Comparison of ENCODE assay signal across 26 mouse cellular contexts in the genomic region with DNA sequence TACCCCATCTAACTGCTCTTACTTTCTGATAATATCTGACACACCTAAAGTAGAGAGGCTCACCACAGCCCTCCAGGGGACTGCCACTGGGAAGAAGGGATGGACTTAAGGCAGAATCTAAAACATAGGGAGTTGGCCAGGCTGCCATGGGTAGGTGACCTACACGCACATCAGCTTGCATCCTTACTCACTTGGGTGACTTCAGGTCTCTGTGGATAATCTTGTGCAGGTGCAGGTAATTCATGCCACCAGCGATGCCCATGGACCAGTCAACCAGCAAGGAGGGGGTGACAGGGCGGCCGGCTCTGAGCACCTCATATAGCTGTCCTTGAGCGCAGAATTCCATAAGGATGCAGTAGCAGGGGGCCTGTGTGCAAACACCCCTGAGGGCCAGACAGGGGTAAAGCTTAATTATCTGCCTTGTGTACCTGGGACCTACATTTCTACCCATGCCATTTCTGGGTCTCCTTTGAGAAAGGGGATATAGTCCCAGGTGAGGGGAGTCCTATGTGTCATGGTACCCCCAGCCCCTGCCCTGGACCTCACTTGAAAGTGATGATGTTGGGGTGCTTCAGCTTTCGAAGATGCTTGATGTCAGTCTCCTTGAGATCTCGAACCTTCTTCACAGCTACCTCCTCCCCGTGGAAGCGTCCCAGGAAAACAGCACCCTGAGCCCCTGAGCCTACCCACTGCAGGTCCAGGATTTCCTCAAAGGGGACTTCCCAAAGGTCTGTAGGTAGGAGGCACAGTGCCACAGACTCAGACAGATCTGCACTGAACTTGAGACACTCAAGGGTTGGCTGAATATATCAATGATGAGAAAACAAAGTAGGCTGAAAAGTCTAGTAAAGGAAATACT. TPM values are rescaled to one million over a fixed set of nuclear protein-coding genes. Genes with fewer than 3 reads are reported as not detected.
DNase-seq lines count a peak whose midpoint lies in the region; ATAC-seq lines count a peak whose summit lies in the region.
"Had no signal": no experiment of that assay in that cellular context is flagged by ENCODE, and none has a peak within 500 bp of the region (broad histone marks: within the 10 kb centered on the region; RNA-seq: fewer than 3 reads in every experiment).

No protein-coding gene starts in this region.

- H3K36me3 ChIP-seq in midbrain, embryonic 11.5 days (ENCODE audit: control insufficient read depth, insufficient read depth, low read length) = peaks cover 36% of the 10 kb centered on the region
- H3K36me3 ChIP-seq in midbrain, embryonic 16.5 days (ENCODE audit: control insufficient read depth, insufficient read depth, low read length) = peaks cover 54% of the 10 kb centered on the region

- H3K9ac ChIP-seq in midbrain, embryonic 11.5 days (ENCODE audit: low read length) = no peak overlapping the region
- no peak overlapping the region for H3K9ac ChIP-seq in midbrain, embryonic 16.5 days (ENCODE audit: low read depth, low read length)
- H3K9ac ChIP-seq: hindbrain, embryonic 12.5 days; kidney, embryonic 15.5 days; limb, embryonic 15.5 days; midbrain, embryonic 12.5 days had no signal

- H3K4me1 ChIP-seq in midbrain, embryonic 11.5 days (ENCODE audit: control insufficient read depth, insufficient read depth, low read length) = peaks cover under 1% of the 10 kb centered on the region; the same call in 1 of the 2 replicates
- H3K4me1 ChIP-seq in midbrain, embryonic 16.5 days (ENCODE audit: control insufficient read depth, insufficient read depth, low read length) = peaks cover 6% of the 10 kb centered on the region

- 88% methylated on average over 9 of the region's 9 CpGs for WGBS in midbrain, embryonic 11.5 days
- 95% methylated on average over 9 of the region's 9 CpGs for WGBS in midbrain, embryonic 16.5 days

- H3K4me3 ChIP-seq in midbrain, embryonic 11.5 days (ENCODE audit: low read depth, low read length) = no peak overlapping the region
- no peak overlapping the region for H3K4me3 ChIP-seq in midbrain, embryonic 16.5 days (ENCODE audit: low read depth, low read length)
- H3K4me3 ChIP-seq: embryonic facial prominence, embryonic 10.5 days; forebrain, embryonic 10.5 days; hindbrain, embryonic 12.5 days; kidney, embryonic 15.5 days; limb, embryonic 15.5 days; midbrain, embryonic 12.5 days had no signal

- H3K27ac ChIP-seq in midbrain, embryonic 11.5 days (ENCODE audit: low read depth, low read length) = no peak overlapping the region; the same call in 1 of the 2 replicates
- H3K27ac ChIP-seq in midbrain, embryonic 16.5 days (ENCODE audit: low read length) = no peak overlapping the region
- H3K27ac ChIP-seq: embryonic facial prominence, embryonic 10.5 days; forebrain, embryonic 10.5 days; hindbrain, embryonic 12.5 days; kidney, embryonic 15.5 days; limb, embryonic 15.5 days; midbrain, embryonic 12.5 days had no signal

- H3K9me3 ChIP-seq in midbrain, embryonic 11.5 days (ENCODE audit: control insufficient read depth, low read length) = no peaks in the 10 kb centered on the region
- no peaks in the 10 kb centered on the region for H3K9me3 ChIP-seq in midbrain, embryonic 16.5 days (replicated peaks; ENCODE audit: control insufficient read depth, low read length, poor library complexity, severe bottlenecking)
- H3K9me3 ChIP-seq: embryonic facial prominence, embryonic 10.5 days; forebrain, embryonic 10.5 days; hindbrain, embryonic 12.5 days; kidney, embryonic 15.5 days; limb, embryonic 15.5 days; midbrain, embryonic 12.5 days had no signal

- H3K4me2 ChIP-seq in midbrain, embryonic 11.5 days = no peak overlapping the region
- H3K4me2 ChIP-seq in midbrain, embryonic 16.5 days (ENCODE audit: low read length) = no peak overlapping the region
- H3K4me2 ChIP-seq: hindbrain, embryonic 12.5 days; kidney, embryonic 15.5 days; limb, embryonic 15.5 days; midbrain, embryonic 12.5 days had no signal

- no peak for ATAC-seq in midbrain, embryonic 11.5 days (ENCODE audit: low FRiP score)
- ATAC-seq in midbrain, embryonic 16.5 days = no peak
- ATAC-seq: CD4-positive, CD25-positive, alpha-beta regulatory T cell, adult 4 months; intestine, postnatal 0 days; Patski had no signal

- H3K27me3 ChIP-seq in midbrain, embryonic 11.5 days (ENCODE audit: control insufficient read depth, insufficient read depth, low read length) = no peaks in the 10 kb centered on the region
- H3K27me3 ChIP-seq in midbrain, embryonic 16.5 days (ENCODE audit: control insufficient read depth, insufficient read depth, low read depth, low read length) = no peaks in the 10 kb centered on the region
- H3K27me3 ChIP-seq: hindbrain, embryonic 12.5 days; kidney, embryonic 15.5 days; limb, embryonic 15.5 days; midbrain, embryonic 12.5 days; Patski had no signal

- peak; percentile 19 for DNase-seq in cerebellum, adult 9-11 months
- no peak for DNase-seq in cerebellum, postnatal 25 days
- DNase-seq in kidney, postnatal 10 days = peak; percentile 16
- no peak for DNase-seq in kidney, postnatal 4 days
- DNase-seq in midbrain, embryonic 11.5 days (ENCODE audit: low spot score, missing footprints) = peak; percentile 75
- DNase-seq in testis, postnatal 14 days (ENCODE audit: low spot score) = peak; percentile 8
- no peak for DNase-seq in embryo, embryonic 9.5 days (ENCODE audit: extremely low spot score)
- DNase-seq: cerebellum, adult 11-12 months; gastrocnemius, postnatal 36 days; heart, postnatal 10 days; lung, adult 18-20 months; lung, postnatal 14 days; right cerebral cortex, postnatal 14 days; spleen, adult 18-20 months; thymus, adult 18-20 months; thymus, postnatal 36 days had no signal

RNA-seq across cellular contexts. Expression of a gene that starts 0.6 kb away (rescaled TPM):
- 6.7 TPM in 1 of 2 replicates, not detected in the other for polyA plus RNA-seq in midbrain, embryonic 11.5 days (2014; fragmentation: Nextera tagmentation; extraction: Ambion mirVana)
- 12.6 TPM in 1 of 2 replicates, not detected in the other for polyA plus RNA-seq in midbrain, embryonic 16.5 days (2015; fragmentation: Nextera tagmentation; extraction: Ambion mirVana)
- polyA plus RNA-seq: CD4-positive, CD25-positive, alpha-beta regulatory T cell, adult 4 months; forebrain, embryonic 10.5 days; intestine, postnatal 0 days had no signal

RNA-seq across cellular contexts. Expression of a gene that starts 12.7 kb away (rescaled TPM):
- polyA plus RNA-seq in midbrain, embryonic 11.5 days (2014; fragmentation: Nextera tagmentation; extraction: Ambion mirVana) = 16.4 and 19.7 TPM in 2 replicates
- polyA plus RNA-seq in midbrain, embryonic 16.5 days (2015; fragmentation: Nextera tagmentation; extraction: Ambion mirVana) = 60.5 and 65.5 TPM in 2 replicates

RNA-seq across cellular contexts. Expression of a gene that starts 13.8 kb away (rescaled TPM):
- polyA plus RNA-seq in midbrain, embryonic 11.5 days (2014; fragmentation: Nextera tagmentation; extraction: Ambion mirVana) = 91.2 and 96.6 TPM in 2 replicates
- 94.1 and 105 TPM in 2 replicates for polyA plus RNA-seq in midbrain, embryonic 16.5 days (2015; fragmentation: Nextera tagmentation; extraction: Ambion mirVana)

RNA-seq across cellular contexts. Expression of a gene that starts 20.6 kb away (rescaled TPM):
- 0.98 and 1.9 TPM in 2 replicates for polyA plus RNA-seq in midbrain, embryonic 11.5 days (2014; fragmentation: Nextera tagmentation; extraction: Ambion mirVana)
- 1.4 and 2.2 TPM in 2 replicates for polyA plus RNA-seq in midbrain, embryonic 16.5 days (2015; fragmentation: Nextera tagmentation; extraction: Ambion mirVana)

RNA-seq across cellular contexts. Expression of a gene that starts 33.8 kb away (rescaled TPM):
- 234 and 255 TPM in 2 replicates for polyA plus RNA-seq in midbrain, embryonic 11.5 days (2014; fragmentation: Nextera tagmentation; extraction: Ambion mirVana)
- 105 and 121 TPM in 2 replicates for polyA plus RNA-seq in midbrain, embryonic 16.5 days (2015; fragmentation: Nextera tagmentation; extraction: Ambion mirVana)

Comparison
In these comparisons a context has a peak if more than half of its experiments do, and no peak if none do; other contexts are left out.
1. DNase-seq: peak in cerebellum, adult 9-11 months (single experiment), kidney, postnatal 10 days (single experiment), midbrain, embryonic 11.5 days (single experiment) and testis, postnatal 14 days (single experiment); none in cerebellum, postnatal 25 days (0 of 2), kidney, postnatal 4 days (0 of 2) and embryo, embryonic 9.5 days (single experiment).